In the genomic region with DNA sequence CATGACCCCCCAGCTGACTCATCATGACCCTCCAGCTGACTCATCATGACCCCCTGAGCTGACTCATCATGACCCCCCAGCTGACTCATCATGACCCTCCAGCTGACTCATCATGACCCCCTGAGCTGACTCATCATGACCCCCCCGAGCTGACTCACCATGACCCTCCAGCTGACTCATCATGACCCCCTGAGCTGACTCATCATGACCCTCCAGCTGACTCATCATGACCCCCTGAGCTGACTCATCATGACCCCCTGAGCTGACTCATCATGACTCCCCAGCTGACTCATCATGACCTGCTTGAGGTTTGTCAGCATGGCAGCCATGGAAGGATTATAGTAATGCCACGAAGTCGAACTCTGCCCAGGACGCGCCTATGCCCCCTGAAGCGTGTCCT, we compare ENCODE assay signal across 7 mouse cellular contexts. TPM values are rescaled to one million over a fixed set of nuclear protein-coding genes. Genes with fewer than 3 reads are reported as not detected.
DNase-seq lines count a peak whose midpoint lies in the region; TF ChIP-seq lines count a peak whose summit lies in the region.
"Not testable (repeated sequence)": the region's sequence is repeated elsewhere in the genome, so short reads cannot be mapped to it uniquely, and the experiment has no call there.
"Had no signal": no experiment of that assay in that cellular context is flagged by ENCODE, and none has a peak within 500 bp of the region (broad histone marks: within the 10 kb centered on the region; RNA-seq: fewer than 3 reads in every experiment).

No protein-coding gene starts in this region.

- TF ChIP-seq POLR2A in ES-Bruce4 (IDR thresholded peaks at IDR 0.05; ENCODE audit: insufficient read depth, low read length) = not testable (repeated sequence)

- H3K27me3 ChIP-seq in ES-Bruce4 (ENCODE audit: control insufficient read depth, insufficient read depth, low read length, poor library complexity, severe bottlenecking) = not testable (repeated sequence)

- not testable (repeated sequence) for TF ChIP-seq CTCF in ES-Bruce4 (IDR thresholded peaks at IDR 0.05; ENCODE audit: low read depth, low read length)

- DNase-seq in 416B (ENCODE audit: low read depth) (peak; percentile 49), MN1 (ENCODE audit: low spot score) (peak; percentile 34), NIH3T3 (ENCODE audit: low read depth) (peak; percentile 33)
- DNase-seq in induced T-regulatory cell, adult 2 months (ENCODE audit: low read depth) = peak; percentile 28

- not testable (repeated sequence) for TF ChIP-seq EP300 in ES-Bruce4 (IDR thresholded peaks at IDR 0.05; ENCODE audit: insufficient read depth, low read depth, low read length)

- not testable (repeated sequence) for H3K4me1 ChIP-seq in ES-Bruce4 (ENCODE audit: control insufficient read depth, insufficient read depth, low read length)

- not testable (repeated sequence) for H3K9me3 ChIP-seq in ES-Bruce4 (replicated peaks; ENCODE audit: control insufficient read depth, insufficient read depth, low read length, poor library complexity, severe bottlenecking)

- H3K9ac ChIP-seq in ES-Bruce4 (ENCODE audit: low read depth, poor library complexity, severe bottlenecking) = not testable (repeated sequence)

- peak overlapping the region; percentile 44; the same call in 1 of the 2 replicates for H3K27ac ChIP-seq in ES-Bruce4 (ENCODE audit: insufficient read depth, low read length)

- not testable (repeated sequence) for H3K36me3 ChIP-seq in ES-Bruce4 (ENCODE audit: control insufficient read depth, insufficient read depth, low read length, poor library complexity, severe bottlenecking)

- H3K4me3 ChIP-seq in ES-Bruce4 (ENCODE audit: low read depth, low read length) = not testable (repeated sequence)

RNA-seq across cellular contexts. Expression of a gene that starts 18.4 kb away (rescaled TPM):
- 1.2 TPM in 1 of 2 replicates, not detected in the other for polyA plus RNA-seq in ES-Bruce4 (2011; ENCODE audit: insufficient read depth, insufficient read length, low read depth, missing spikeins)
- polyA plus RNA-seq: erythroblast, embryonic 14.5 days; G1E had no signal
